Mouse (Mus musculus) embryo, embryonic 9.5 days (tissue): ENCODE results near the gene Pgm2l1.

ENCODE experiments used
- DNase-seq: peaks from one replicate; pipeline ENCODE4 v3.0.0-alpha.2; 2017; ENCODE audit errors: extremely low spot score

The Pgm2l1 gene

GRCm38 (mm10) chr7:100293546-100293945, 66.4 kb downstream of the Pgm2l1 start:
- DNase-seq, result no peak

GRCm38 (mm10) chr7:100295745-100296144, 68.6 kb downstream of the Pgm2l1 start:
- DNase-seq, result no peak

DNA sequence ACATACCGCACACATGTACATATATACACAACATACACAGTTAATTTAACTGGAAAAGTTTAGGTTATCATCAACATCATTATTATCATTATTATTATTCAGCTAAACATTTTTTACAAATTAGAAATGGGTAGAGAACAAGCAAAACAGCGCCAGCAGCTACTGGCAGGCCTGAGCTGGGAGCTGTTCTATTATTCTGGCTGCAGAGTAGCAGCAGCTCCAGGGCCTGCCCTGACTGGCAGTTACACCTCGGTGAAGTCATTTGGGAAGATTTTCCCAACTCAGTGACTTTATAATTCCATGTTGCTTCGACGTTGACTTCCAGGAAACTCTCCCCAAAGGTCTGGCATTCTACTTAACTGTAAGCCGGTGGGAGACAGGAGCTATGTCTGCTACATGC, 69.5 kb downstream of the Pgm2l1 start:
- DNase-seq, result no peak

- no peak for DNase-seq
Measured at GRCm38 (mm10) chr7:100298861-100299510, 71.8 kb downstream of the Pgm2l1 start.

- DNase-seq, result no peak
Measured at GRCm38 (mm10) chr7:100301390-100301789, 74.2 kb downstream of the Pgm2l1 start.

- no peak for DNase-seq
Measured at GRCm38 (mm10) chr7:100302316-100302715, 75.1 kb downstream of the Pgm2l1 start.

DNA sequence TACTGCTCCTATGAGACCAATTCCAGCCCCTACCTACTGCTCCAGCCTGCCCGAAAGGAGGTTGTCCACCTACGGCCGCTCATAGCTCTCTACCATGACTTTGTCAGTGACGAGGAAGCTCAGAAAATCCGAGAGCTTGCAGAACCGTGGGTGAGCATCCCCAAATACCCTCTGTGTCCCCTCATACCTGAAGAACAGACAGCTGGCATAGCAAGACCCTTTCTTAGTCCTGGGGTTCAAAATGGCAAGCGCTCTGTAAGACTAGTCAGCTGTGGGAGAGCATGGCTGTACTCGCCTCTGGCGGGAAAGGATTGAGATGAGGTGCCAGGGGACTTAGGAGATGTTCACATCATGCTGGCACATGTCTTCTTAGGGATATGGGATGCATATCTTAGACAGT, 78.7 kb downstream of the Pgm2l1 start:
- DNase-seq, result no peak

GRCm38 (mm10) chr7:100307872-100308653, 80.9 kb downstream of the Pgm2l1 start:
- DNase-seq, result no peak

DNA sequence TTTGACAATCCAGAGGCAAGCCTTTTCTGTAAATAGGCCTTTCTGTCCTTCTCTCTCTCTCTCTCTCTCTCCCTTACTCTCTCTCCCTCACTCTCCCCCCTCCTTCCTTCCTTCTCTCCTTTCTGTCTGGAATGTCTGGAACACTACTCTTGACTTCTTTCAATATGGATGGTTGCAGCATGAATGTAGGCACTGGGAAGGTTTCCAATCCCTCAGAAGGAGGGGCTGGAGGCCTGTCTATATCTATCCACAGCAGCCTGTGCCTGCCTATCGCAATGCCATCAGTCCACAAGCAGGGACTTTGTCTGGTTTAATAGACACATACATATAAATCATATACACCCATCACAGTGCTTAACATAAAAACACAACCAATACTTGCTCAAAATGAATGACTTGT, 82.0 kb downstream of the Pgm2l1 start:
- DNase-seq, result no peak

GRCm38 (mm10) chr7:100309679-100310078, 82.5 kb downstream of the Pgm2l1 start:
- DNase-seq, result no peak

DNA sequence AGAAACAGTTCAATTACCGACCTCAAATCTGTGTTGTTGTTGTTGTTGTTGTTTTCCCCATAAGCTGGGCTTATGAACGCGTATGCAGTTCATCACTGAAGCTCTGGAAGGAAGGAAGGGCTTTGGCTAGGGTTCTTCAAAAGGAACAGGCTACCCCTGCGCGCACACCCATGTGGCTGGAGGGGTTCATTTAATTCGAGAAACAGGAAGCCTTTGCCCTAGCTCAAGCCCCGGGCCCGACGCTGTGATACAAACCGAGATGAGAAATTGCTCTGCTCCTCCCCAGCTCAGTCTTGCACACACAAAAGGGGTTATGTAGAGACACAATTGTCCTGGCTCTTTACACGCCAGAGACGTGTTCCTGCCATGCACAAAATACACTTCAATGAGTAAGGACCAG, 83.1 kb downstream of the Pgm2l1 start:
- no peak for DNase-seq

GRCm38 (mm10) chr7:100312716-100313115, 85.5 kb downstream of the Pgm2l1 start:
- no peak for DNase-seq

- no peak for DNase-seq
Measured at GRCm38 (mm10) chr7:100316924-100317323, 89.7 kb downstream of the Pgm2l1 start.

- DNase-seq, result no peak
Measured at GRCm38 (mm10) chr7:100317534-100317933, 90.3 kb downstream of the Pgm2l1 start.

GRCm38 (mm10) chr7:100323721-100324120, 96.5 kb downstream of the Pgm2l1 start:
- no peak for DNase-seq

DNA sequence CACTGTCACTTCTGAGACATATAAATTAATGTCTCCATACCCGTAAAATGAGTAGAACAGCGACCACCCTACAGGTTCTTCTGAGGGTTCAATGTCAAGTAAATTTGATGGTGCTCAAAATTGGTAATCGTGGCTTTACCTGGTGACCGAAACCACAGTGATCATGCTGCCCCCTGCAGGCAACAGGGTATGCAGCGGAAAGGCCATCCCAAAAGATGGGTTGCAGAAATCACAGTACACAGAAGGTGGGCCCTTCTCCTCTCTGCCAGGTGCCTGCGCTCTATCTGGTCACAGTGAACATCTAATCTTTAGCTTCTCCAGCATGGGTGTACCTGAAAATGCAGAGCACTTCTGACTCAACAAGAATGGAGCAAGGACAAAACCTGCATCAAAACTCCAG, 98.3 kb downstream of the Pgm2l1 start:
- no peak for DNase-seq

GRCm38 (mm10) chr7:100327514-100327913, 100.3 kb downstream of the Pgm2l1 start:
- no peak for DNase-seq
